Mouse (Mus musculus) MEL (cell line): ENCODE data around the gene Aldh9a1. TPM values are rescaled to one million over a fixed set of nuclear protein-coding genes. Genes with fewer than 3 reads are reported as not detected.

Source experiments
- DNase-seq: peaks from one replicate; pipeline ENCODE4 v3.0.0; 2011; ENCODE audit warnings: low read depth, low spot score
- H3K27ac ChIP-seq: 2 replicates; pipeline ENCODE4 v1.5.1; 2012; ENCODE audit warnings: low read depth, mild to moderate bottlenecking, control low read depth, low read length, moderate library complexity; ENCODE audit not compliant: control insufficient read depth
- H3K27me3 ChIP-seq, 2 experiments: fragments of 150-350 bp in 1 of 2; sonication (generic) in 1 of 2; 2 replicates each; pipeline ENCODE4 v1.6.1; 2012; ENCODE audit warnings: low read length in 2 of 2, mild to moderate bottlenecking in 2 of 2, improper control_type of control experiment in 1 of 2, moderate library complexity in 1 of 2; ENCODE audit not compliant: insufficient read depth in 2 of 2, control insufficient read depth in 1 of 2
- H3K36me3 ChIP-seq, 2 experiments: 2 replicates each; pipeline ENCODE4 v1.6.1; 2012 to 2014; ENCODE audit warnings: low read length in 2 of 2, improper control_type of control experiment in 1 of 2, inconsistent platforms in 1 of 2, mild to moderate bottlenecking in 1 of 2; ENCODE audit not compliant: insufficient read depth in 2 of 2, control insufficient read depth in 1 of 2
- H3K4me1 ChIP-seq, 2 experiments: fragments of 150-350 bp in 1 of 2; sonication (generic) in 1 of 2; 2 replicates each; pipeline ENCODE4 v1.6.1; 2012; ENCODE audit warnings: low read length in 2 of 2, improper control_type of control experiment in 1 of 2, mild to moderate bottlenecking in 1 of 2; ENCODE audit not compliant: insufficient read depth in 2 of 2, control insufficient read depth in 1 of 2
- H3K4me3 ChIP-seq, 2 experiments: fragments of 150-350 bp in 1 of 2; sonication (generic) in 1 of 2; 2 replicates each; pipeline ENCODE4 v1.5.1; 2012; ENCODE audit warnings: low read depth in 2 of 2, low read length in 2 of 2, mild to moderate bottlenecking in 2 of 2, moderate library complexity in 2 of 2, control low read depth in 1 of 2, improper control_type of control experiment in 1 of 2; ENCODE audit not compliant: control insufficient read depth in 1 of 2, insufficient read depth in 1 of 2
- H3K79me2 ChIP-seq: 2 replicates; pipeline ENCODE4 v1.6.1; 2012; ENCODE audit warnings: mild to moderate bottlenecking, low read length, moderate library complexity; ENCODE audit not compliant: control insufficient read depth, poor library complexity, insufficient read depth
- H3K9ac ChIP-seq: 2 replicates; pipeline ENCODE4 v1.6.1; 2012; ENCODE audit warnings: low read depth, mild to moderate bottlenecking, control low read depth, low read length, moderate library complexity; ENCODE audit not compliant: control insufficient read depth, poor library complexity, severe bottlenecking
- H3K9me3 ChIP-seq: fragments of 150-350 bp; sonication (generic); replicated peaks from 2 replicates; pipeline ENCODE4 v1.6.1; 2012; ENCODE audit warnings: mild to moderate bottlenecking, low read length, improper control_type of control experiment, moderate library complexity; ENCODE audit not compliant: insufficient read depth
- BHLHE40 ChIP-seq: IDR thresholded peaks from 2 replicates; pipeline ENCODE4 v1.6.1; 2012; ENCODE audit warnings: low read depth, mild to moderate bottlenecking, inconsistent platforms, low read length, improper control_type of control experiment, borderline replicate concordance
- CHD1 ChIP-seq: IDR thresholded peaks from 2 replicates; pipeline ENCODE4 v1.6.1; 2012; ENCODE audit warnings: low read depth, mild to moderate bottlenecking, inconsistent platforms, low read length, improper control_type of control experiment
- E2F4 ChIP-seq: IDR thresholded peaks from 2 replicates; pipeline ENCODE4 v1.6.1; 2011; ENCODE audit warnings: low read depth, low read length, improper control_type of control experiment, borderline replicate concordance
- ELF1 ChIP-seq: IDR thresholded peaks from 2 replicates; pipeline ENCODE4 v1.6.1; 2014; ENCODE audit warnings: low read depth, mild to moderate bottlenecking, inconsistent platforms, low read length, improper control_type of control experiment, moderate library complexity
- EP300 ChIP-seq, 2 experiments: IDR thresholded peaks; 2 replicates each; pipeline ENCODE4 v1.6.1; 2011; ENCODE audit warnings: improper control_type of control experiment in 2 of 2, low read length in 2 of 2, low read depth in 1 of 2, mild to moderate bottlenecking in 1 of 2
- ETS1 ChIP-seq: IDR thresholded peaks from 2 replicates; pipeline ENCODE4 v1.6.1; 2012; ENCODE audit warnings: low read depth, mild to moderate bottlenecking, inconsistent platforms, low read length, improper control_type of control experiment, moderate library complexity
- MAFK ChIP-seq: IDR thresholded peaks from 2 replicates; pipeline ENCODE4 v1.6.1; 2011; ENCODE audit warnings: low read depth, mild to moderate bottlenecking, low read length, improper control_type of control experiment, borderline replicate concordance
- MAX ChIP-seq: IDR thresholded peaks from 2 replicates; pipeline ENCODE4 v1.6.1; 2011; ENCODE audit warnings: low read length, improper control_type of control experiment
- MYC ChIP-seq: IDR thresholded peaks from 2 replicates; pipeline ENCODE4 v1.6.1; 2011; ENCODE audit warnings: low read depth, mild to moderate bottlenecking, low read length, improper control_type of control experiment, moderate library complexity
- POLR2A ChIP-seq, 2 experiments: IDR thresholded peaks; 2 replicates each; pipeline ENCODE4 v1.6.1; 2011 to 2012; ENCODE audit warnings: low read length in 2 of 2, mild to moderate bottlenecking in 2 of 2, control low read depth in 1 of 2, improper control_type of control experiment in 1 of 2, low read depth in 1 of 2, moderate library complexity in 1 of 2; ENCODE audit not compliant: control insufficient read depth in 1 of 2, insufficient read depth in 1 of 2, poor library complexity in 1 of 2
- POLR2AphosphoS2 ChIP-seq: IDR thresholded peaks from 2 replicates; pipeline ENCODE4 v1.6.1; 2011; ENCODE audit warnings: low read length, improper control_type of control experiment
- POLR2AphosphoS5 ChIP-seq: IDR thresholded peaks from 2 replicates; pipeline ENCODE4 v1.6.1; 2012; ENCODE audit warnings: low read depth, borderline replicate concordance, mild to moderate bottlenecking, inconsistent platforms, low read length, moderate library complexity, mixed read lengths
- RAD21 ChIP-seq: IDR thresholded peaks from 2 replicates; pipeline ENCODE4 v1.6.1; 2011; ENCODE audit warnings: mild to moderate bottlenecking, low read depth, low read length, improper control_type of control experiment
- RCOR1 ChIP-seq: IDR thresholded peaks from 2 replicates; pipeline ENCODE4 v1.6.1; 2012; ENCODE audit warnings: low read depth, mild to moderate bottlenecking, inconsistent platforms, low read length, improper control_type of control experiment
- SIN3A ChIP-seq: IDR thresholded peaks from 2 replicates; pipeline ENCODE4 v1.6.1; 2012; ENCODE audit warnings: low read length, improper control_type of control experiment, inconsistent platforms
- TAL1 ChIP-seq: IDR thresholded peaks from 2 replicates; pipeline ENCODE4 v1.6.1; 2012; ENCODE audit warnings: mild to moderate bottlenecking, inconsistent platforms, low read length, moderate library complexity, mixed read lengths
- TBP ChIP-seq: IDR thresholded peaks from 2 replicates; pipeline ENCODE4 v1.8.0; 2011; ENCODE audit warnings: low read depth, low read length, improper control_type of control experiment
- TCF12 ChIP-seq: IDR thresholded peaks from 2 replicates; pipeline ENCODE4 v1.6.1; 2014; ENCODE audit warnings: low read depth, mild to moderate bottlenecking, inconsistent platforms, low read length, improper control_type of control experiment, moderate library complexity
- UBTF ChIP-seq: IDR thresholded peaks from 2 replicates; pipeline ENCODE4 v1.6.1; 2012; ENCODE audit warnings: low read depth, mild to moderate bottlenecking, inconsistent platforms, low read length, improper control_type of control experiment, moderate library complexity, borderline replicate concordance; ENCODE audit not compliant: insufficient read depth
- USF1 ChIP-seq: IDR thresholded peaks from 2 replicates; pipeline ENCODE4 v1.6.1; 2014; ENCODE audit warnings: low read depth, mild to moderate bottlenecking, inconsistent platforms, low read length, improper control_type of control experiment, moderate library complexity
- USF2 ChIP-seq, 2 experiments: IDR thresholded peaks; 2 replicates each; pipeline ENCODE4 v1.6.1; 2011 to 2012; ENCODE audit warnings: improper control_type of control experiment in 2 of 2, low read length in 2 of 2, borderline replicate concordance in 1 of 2, inconsistent platforms in 1 of 2, low read depth in 1 of 2, mild to moderate bottlenecking in 1 of 2; ENCODE audit not compliant: insufficient read depth in 1 of 2
- ZC3H11A ChIP-seq: IDR thresholded peaks from 2 replicates; pipeline ENCODE4 v1.6.1; 2012; ENCODE audit warnings: low read depth, mild to moderate bottlenecking, inconsistent platforms, low read length, improper control_type of control experiment
- ZKSCAN1 ChIP-seq: IDR thresholded peaks from 2 replicates; pipeline ENCODE4 v1.6.1; 2012; ENCODE audit warnings: low read depth, mild to moderate bottlenecking, inconsistent platforms, low read length, improper control_type of control experiment, moderate library complexity
- ZMIZ1 ChIP-seq: IDR thresholded peaks from 2 replicates; pipeline ENCODE4 v1.6.1; 2012; ENCODE audit warnings: low read depth, mild to moderate bottlenecking, inconsistent platforms, low read length, improper control_type of control experiment, moderate library complexity
- polyA plus RNA-seq, 2 experiments: library from polyadenylated mRNA; stranded (reverse) in 1 of 2; unstranded in 1 of 2; fragments of >175 nt in 1 of 2; fragments of >200 nt in 1 of 2; gene quantifications; 2 replicates each; pipeline versions ENCODE4 v1.2.1 to v1.2.4; 2012; ENCODE audit warnings: low replicate concordance in 2 of 2, low read depth in 1 of 2; ENCODE audit not compliant: insufficient read length in 2 of 2, insufficient read depth in 1 of 2, missing spikeins in 1 of 2
- total RNA-seq: library from RNA; depleted of rRNA; stranded (reverse); fragments of 300-350 nt; gene quantifications from 2 replicates; pipeline ENCODE4 v1.2.3, GENCODE M21; 2012

The Aldh9a1 gene
- total and polyA plus RNA-seq, 3 experiments: 14.3 to 78.2 TPM; not detected in 1

DNA sequence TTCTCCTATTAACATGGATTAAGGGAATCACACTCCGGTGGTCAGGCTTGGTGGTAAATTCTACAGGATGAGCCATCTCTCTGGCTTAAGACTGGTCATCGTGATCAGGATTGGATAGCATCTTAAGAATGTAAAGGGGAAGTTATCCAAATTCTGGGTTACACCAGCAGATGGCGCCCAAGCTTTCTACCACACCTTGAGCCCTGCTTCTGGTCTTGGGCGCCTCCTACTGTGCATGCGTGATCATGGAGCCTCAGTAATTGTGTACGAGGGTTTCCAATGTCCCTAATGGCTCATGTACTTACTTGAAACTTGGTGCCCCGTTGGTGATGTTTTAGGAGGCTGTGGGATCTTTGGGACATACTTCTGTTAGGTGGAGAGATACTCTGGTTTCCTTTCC, 20.1 kb downstream of the Aldh9a1 start (continued):
- no peak for TF ChIP-seq ZKSCAN1
- TF ChIP-seq POLR2AphosphoS2: no peak
- no peak for TF ChIP-seq ELF1
- peak; percentile 82 for TF ChIP-seq RAD21
- TF ChIP-seq, all 39 proteins: peak for 9

DNA sequence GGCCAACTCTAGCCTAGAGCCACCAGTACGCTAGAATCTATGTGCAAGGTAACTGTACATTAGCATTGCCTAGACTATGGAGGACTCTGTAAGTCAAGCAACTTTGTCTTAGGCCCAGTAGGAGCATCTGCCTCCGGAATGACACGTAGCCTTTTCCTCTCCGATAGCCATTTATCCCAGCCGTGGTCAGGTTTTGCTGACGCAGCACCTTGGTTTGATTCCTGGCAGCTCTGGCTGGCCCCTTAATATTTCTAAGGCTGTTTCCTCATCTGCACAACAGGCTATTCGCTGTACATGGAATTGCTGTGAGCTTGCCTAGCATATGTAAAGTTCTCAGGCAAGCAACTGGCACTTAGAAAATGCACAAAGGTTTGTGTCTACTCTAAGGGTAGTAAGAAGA, 22.9 kb downstream of the Aldh9a1 start:
- Histone ChIP-seq H3K27ac (no peak overlapping the region), H3K27me3 (no peaks in the 10 kb centered on the region), H3K79me2 (no peaks in the 10 kb centered on the region), H3K36me3 (peaks cover 2 to 3% of the 10 kb centered on the region in 2 experiments; a peak in 3 of 4 replicates), H3K4me3 (no peak overlapping the region), H3K9ac (no peak overlapping the region), H3K4me1 (peaks cover 0 to 2% of the 10 kb centered on the region in 2 experiments; a peak in 2 of 4 replicates)
- no peak for DNase-seq
- TF ChIP-seq POLR2A (IDR thresholded peaks at IDR 0.05; ENCODE audit: control insufficient read depth in 1 of 2, insufficient read depth in 1 of 2, low read depth in 1 of 2, low read length in 2 of 2, poor library complexity in 1 of 2) (no peak), ELF1 (no peak), USF2 (IDR thresholded peaks at IDR 0.05; ENCODE audit: borderline replicate concordance in 1 of 2, insufficient read depth in 1 of 2, low read depth in 1 of 2, low read length in 2 of 2) (no peak), TCF12 (no peak), ZMIZ1 (no peak), ETS1 (no peak), SIN3A (no peak), RAD21 (no peak), E2F4 (no peak), TAL1 (no peak), TBP (no peak), CHD1 (no peak), ZC3H11A (no peak), EP300 (IDR thresholded peaks at IDR 0.05; ENCODE audit: low read depth in 1 of 2, low read length in 2 of 2) (no peak)
- TF ChIP-seq, all 39 proteins: peak for 0
- H3K9me3 ChIP-seq: no peaks in the 10 kb centered on the region

DNA sequence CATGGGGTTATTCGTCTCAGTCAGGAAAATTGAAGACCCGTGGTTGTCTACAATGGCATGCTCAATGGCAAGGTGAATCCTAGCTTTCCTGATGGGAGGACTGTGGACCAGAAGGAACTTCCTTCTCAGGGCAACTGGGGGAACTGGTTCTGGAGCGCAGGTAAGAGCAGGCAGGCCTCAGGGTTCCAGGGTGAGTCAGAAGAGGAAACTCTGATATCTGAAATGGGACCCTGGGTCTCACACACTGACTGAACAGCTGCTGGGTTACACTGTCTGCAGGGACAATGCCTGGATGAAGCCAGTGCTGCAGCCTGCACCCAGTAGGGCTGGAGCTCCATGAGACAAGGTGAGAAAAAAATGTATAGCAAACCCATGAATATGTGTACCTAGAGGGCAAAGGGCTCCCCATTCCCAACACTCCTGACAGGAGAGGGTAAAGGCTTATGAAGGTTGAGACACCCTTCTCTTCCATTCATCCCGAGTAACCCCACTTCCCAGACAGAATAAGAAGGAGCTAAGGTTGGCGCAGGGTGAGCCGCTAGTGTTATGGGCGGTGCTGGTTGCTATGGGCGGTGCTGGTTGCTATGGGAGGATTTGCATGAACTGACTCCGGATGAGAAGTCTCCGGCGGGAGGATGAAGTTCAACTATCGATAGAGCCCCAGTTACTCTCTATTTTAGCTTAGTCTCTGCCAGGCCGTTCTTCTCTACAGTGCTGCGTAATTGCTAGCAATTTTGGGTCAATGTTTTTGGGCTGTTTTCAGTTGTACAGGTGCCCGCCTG, 24.4 kb downstream of the Aldh9a1 start:
- TF ChIP-seq MAFK: no peak
- TF ChIP-seq ELF1: no peak
- TF ChIP-seq MYC: no peak
- TF ChIP-seq MAX: no peak
- TF ChIP-seq POLR2A (IDR thresholded peaks at IDR 0.05; ENCODE audit: control insufficient read depth in 1 of 2, insufficient read depth in 1 of 2, low read depth in 1 of 2, low read length in 2 of 2, poor library complexity in 1 of 2): no peak
- no peak for TF ChIP-seq BHLHE40
- no peak for TF ChIP-seq USF1
- no peak for TF ChIP-seq UBTF
- no peak for TF ChIP-seq POLR2AphosphoS5
- TF ChIP-seq RCOR1: no peak
- TF ChIP-seq TBP: no peak
- TF ChIP-seq, all 39 proteins: peak for 0
- H3K27me3 ChIP-seq: no peaks in the 10 kb centered on the region
- H3K4me1 ChIP-seq: no peaks in the 10 kb centered on the region
- no peaks in the 10 kb centered on the region for H3K36me3 ChIP-seq
- H3K9ac ChIP-seq: no peak overlapping the region
- DNase-seq: no peak
- H3K79me2 ChIP-seq: no peaks in the 10 kb centered on the region
- no peak overlapping the region for H3K27ac ChIP-seq
- H3K9me3 ChIP-seq: no peaks in the 10 kb centered on the region
- no peak overlapping the region for H3K4me3 ChIP-seq
